Mouse (Mus musculus) kidney, adult 8-10 months (tissue): ENCODE data around the gene Aste1.

ENCODE experiments used
- DNase-seq, 2 experiments: peaks; one replicate each; pipeline ENCODE4 v3.0.0; 2022

Aste1 gene

GRCm38 (mm10) chr9:105395218-105395627 lies at the start of gene Aste1, which contains the start of gene Nek11:
Aste1 (plus strand) TSS chr9:105395392.
Nek11 (minus strand) TSS chr9:105395524.
- peak; percentile 93 to 94 for DNase-seq

- no peak for DNase-seq
Observed at GRCm38 (mm10) chr9:105348242-105349031, 46.8 kb upstream of the Aste1 start.

- no peak for DNase-seq
Observed at GRCm38 (mm10) chr9:105349034-105349433, 46.2 kb upstream of the Aste1 start.

- DNase-seq: no peak
Observed at GRCm38 (mm10) chr9:105362181-105362580, 33.0 kb upstream of the Aste1 start.

- no peak for DNase-seq
Observed at GRCm38 (mm10) chr9:105363520-105364231, 31.5 kb upstream of the Aste1 start.

GRCm38 (mm10) chr9:105366199-105366598 lies 29.0 kb upstream of the Aste1 start:
- no peak for DNase-seq

GRCm38 (mm10) chr9:105368605-105369004 lies 26.6 kb upstream of the Aste1 start:
- DNase-seq: no peak

- DNase-seq: no peak
Observed at GRCm38 (mm10) chr9:105374361-105374760, 20.8 kb upstream of the Aste1 start.

- no peak for DNase-seq
Observed at GRCm38 (mm10) chr9:105376411-105376810, 18.8 kb upstream of the Aste1 start.

- no peak for DNase-seq
Observed at GRCm38 (mm10) chr9:105376954-105377530, 18.1 kb upstream of the Aste1 start.

- no peak for DNase-seq
Observed at GRCm38 (mm10) chr9:105377622-105378021, 17.6 kb upstream of the Aste1 start.

- no peak for DNase-seq
Observed at GRCm38 (mm10) chr9:105379533-105380145, 15.6 kb upstream of the Aste1 start.

- no peak for DNase-seq
Observed at GRCm38 (mm10) chr9:105387403-105387802, 7.8 kb upstream of the Aste1 start.

- peak; percentile 27 to 78 for DNase-seq
Observed at GRCm38 (mm10) chr9:105389289-105389688, 5.9 kb upstream of the Aste1 start.

- DNase-seq: no peak
Observed at GRCm38 (mm10) chr9:105390616-105391015, 4.6 kb upstream of the Aste1 start.

GRCm38 (mm10) chr9:105394720-105395119 lies 472 bp upstream of the Aste1 start:
- DNase-seq: peak in 1 of 2 experiments; percentile 5

GRCm38 (mm10) chr9:105408549-105408948 lies 13.4 kb downstream of the Aste1 start:
- DNase-seq: no peak

- no peak for DNase-seq
Observed at GRCm38 (mm10) chr9:105459032-105459431, 63.8 kb downstream of the Aste1 start.

GRCm38 (mm10) chr9:105461496-105461895 lies 66.3 kb downstream of the Aste1 start:
- DNase-seq: no peak
